Mouse (Mus musculus) bone marrow macrophage, adult 2 months (primary cell): ENCODE data around the gene Oit3. TPM values are rescaled to one million over a fixed set of nuclear protein-coding genes. Genes with fewer than 3 reads are reported as not detected.

ENCODE experiments used
- H3K27ac ChIP-seq: 2 replicates; pipeline ENCODE4 v1.5.1; 2012; ENCODE audit warnings: low read depth, low read length; ENCODE audit not compliant: insufficient read depth
- H3K4me1 ChIP-seq: 2 replicates; pipeline ENCODE4 v1.6.1; 2012; ENCODE audit warnings: low read length; ENCODE audit not compliant: control insufficient read depth, insufficient read depth
- H3K4me3 ChIP-seq: 2 replicates; pipeline ENCODE4 v1.5.1; 2012; ENCODE audit warnings: mild to moderate bottlenecking, low read length, moderate library complexity; ENCODE audit not compliant: insufficient read depth
- CTCF ChIP-seq: IDR thresholded peaks from 2 replicates; pipeline ENCODE4 v1.5.1; 2012; ENCODE audit warnings: low read depth, mild to moderate bottlenecking, low read length, moderate library complexity
- POLR2A ChIP-seq: IDR thresholded peaks from 2 replicates; pipeline ENCODE4 v1.6.1; 2012; ENCODE audit warnings: mild to moderate bottlenecking, low read depth, low read length, borderline replicate concordance
- polyA plus RNA-seq: library from polyadenylated mRNA; stranded (reverse); fragments of >200 nt; gene quantifications from 2 replicates; pipeline ENCODE4 v1.2.4, GENCODE M21; 2012; ENCODE audit not compliant: missing spikeins, insufficient read depth, insufficient read length

The Oit3 gene
- polyA plus RNA-seq, result 3.3 and 5.2 TPM in 2 replicates

GRCm38 (mm10) chr10:59441735-59442134, at the start of gene Oit3:
TSS of gene Oit3 (minus strand) at chr10:59441778.
- Histone ChIP-seq H3K4me1 (no peaks in the 10 kb centered on the region), H3K27ac (no peak within 1 kb of the TSS), H3K4me3 (no peak within 1 kb of the TSS)
- TF ChIP-seq CTCF, result no peak
- no peak for TF ChIP-seq POLR2A

- Histone ChIP-seq H3K4me1 (no peaks in the 10 kb centered on the region), H3K4me3 (no peak overlapping the region), H3K27ac (no peak overlapping the region)
- TF ChIP-seq CTCF, result no peak
- TF ChIP-seq POLR2A, result no peak
These were observed 49.3 kb upstream of the Oit3 start for GRCm38 (mm10) chr10:59490920-59491319.

GRCm38 (mm10) chr10:59489411-59489810, 47.8 kb upstream of the Oit3 start:
- TF ChIP-seq CTCF (no peak), POLR2A (no peak)
- no peaks in the 10 kb centered on the region for H3K4me1 ChIP-seq
- no peak overlapping the region for H3K4me3 ChIP-seq
- no peak overlapping the region for H3K27ac ChIP-seq

GRCm38 (mm10) chr10:59487351-59487750, 45.8 kb upstream of the Oit3 start:
- TF ChIP-seq POLR2A (no peak), CTCF (no peak)
- H3K27ac ChIP-seq, result no peak overlapping the region
- no peak overlapping the region for H3K4me3 ChIP-seq
- H3K4me1 ChIP-seq, result no peaks in the 10 kb centered on the region

- H3K4me1 ChIP-seq, result no peaks in the 10 kb centered on the region
- no peak overlapping the region for H3K27ac ChIP-seq
- TF ChIP-seq CTCF, result no peak
- no peak for TF ChIP-seq POLR2A
- no peak overlapping the region for H3K4me3 ChIP-seq
These were observed 42.7 kb upstream of the Oit3 start for GRCm38 (mm10) chr10:59484318-59484717.

GRCm38 (mm10) chr10:59481381-59481780, 39.8 kb upstream of the Oit3 start:
- Histone ChIP-seq H3K4me1 (no peaks in the 10 kb centered on the region), H3K27ac (no peak overlapping the region), H3K4me3 (no peak overlapping the region)
- TF ChIP-seq POLR2A (no peak), CTCF (no peak)

GRCm38 (mm10) chr10:59470451-59470850, 28.9 kb upstream of the Oit3 start:
- no peaks in the 10 kb centered on the region for H3K4me1 ChIP-seq
- no peak overlapping the region for H3K27ac ChIP-seq
- no peak overlapping the region for H3K4me3 ChIP-seq
- TF ChIP-seq CTCF (no peak), POLR2A (no peak)

GRCm38 (mm10) chr10:59467297-59467696, 25.7 kb upstream of the Oit3 start:
- Histone ChIP-seq H3K4me3 (no peak overlapping the region), H3K27ac (no peak overlapping the region), H3K4me1 (peaks cover 4% of the 10 kb centered on the region)
- TF ChIP-seq CTCF, result no peak
- TF ChIP-seq POLR2A, result no peak

GRCm38 (mm10) chr10:59466626-59467025, 25.0 kb upstream of the Oit3 start:
- no peak overlapping the region for H3K4me3 ChIP-seq
- TF ChIP-seq POLR2A (no peak), CTCF (no peak)
- peaks cover 4% of the 10 kb centered on the region for H3K4me1 ChIP-seq
- no peak overlapping the region for H3K27ac ChIP-seq

GRCm38 (mm10) chr10:59465546-59465945, 24.0 kb upstream of the Oit3 start:
- TF ChIP-seq CTCF (no peak), POLR2A (no peak)
- Histone ChIP-seq H3K4me3 (no peak overlapping the region), H3K27ac (no peak overlapping the region), H3K4me1 (peaks cover 4% of the 10 kb centered on the region)

- Histone ChIP-seq H3K27ac (no peak overlapping the region), H3K4me1 (peaks cover 4% of the 10 kb centered on the region), H3K4me3 (no peak overlapping the region)
- TF ChIP-seq CTCF (no peak), POLR2A (no peak)
These were observed 20.7 kb upstream of the Oit3 start for GRCm38 (mm10) chr10:59462307-59462706.
